Mouse (Mus musculus): ENCODE measurements around the gene Scyl3.

DNA sequence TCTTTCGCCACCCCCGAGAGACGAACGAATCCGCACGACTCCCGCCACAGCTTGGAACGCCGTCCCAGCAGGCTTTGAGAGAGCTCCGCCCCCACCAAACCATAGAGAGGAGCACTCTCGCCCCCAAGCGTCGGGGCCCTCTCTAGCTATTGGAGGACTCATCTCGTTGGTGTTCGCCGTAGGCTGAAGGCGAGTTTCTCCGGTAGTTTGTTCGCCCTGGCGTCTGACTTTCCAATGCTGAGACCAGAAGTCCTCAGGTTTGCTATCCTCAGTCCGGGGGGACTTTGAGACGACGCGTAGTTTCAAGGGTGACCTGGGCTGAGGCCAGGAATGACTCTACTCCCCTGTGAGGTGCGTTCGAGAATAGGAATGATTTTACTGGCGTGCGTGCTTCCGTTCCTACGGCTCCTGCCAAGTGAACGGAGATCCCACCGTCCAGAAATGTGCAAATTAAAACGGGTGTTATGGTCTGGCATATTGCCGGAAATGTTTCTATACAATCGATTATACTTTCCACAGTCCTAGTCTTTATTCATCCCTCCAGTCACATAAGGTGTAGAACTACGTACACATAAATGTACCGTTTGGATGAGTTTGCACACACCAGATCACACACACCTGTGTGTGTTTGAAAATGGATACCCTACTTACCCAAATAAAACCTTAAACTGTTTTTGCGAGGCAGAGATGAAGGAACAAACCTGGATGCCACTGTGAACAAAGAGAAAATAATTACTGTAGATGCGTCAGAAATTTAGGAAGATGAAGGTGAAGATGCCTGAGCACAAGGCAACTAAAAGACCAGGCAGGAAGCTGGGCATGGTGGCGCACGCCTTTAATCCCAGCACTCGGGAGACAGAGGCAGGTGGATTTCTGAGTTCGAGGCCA lies 66.1 kb downstream of the Scyl3 start, which contains the start of the genes BC055324 and Mettl18:
- peak; percentile 67 for TF ChIP-seq CTCF (IDR thresholded peaks at IDR 0.05; ENCODE audit: low read depth)
- TF ChIP-seq EP300 (IDR thresholded peaks at IDR 0.05; ENCODE audit: low read depth) = no peak

All from liver, embryonic 14.5 days (tissue).